Mouse (Mus musculus): ENCODE results near the gene Col25a1.

DNA sequence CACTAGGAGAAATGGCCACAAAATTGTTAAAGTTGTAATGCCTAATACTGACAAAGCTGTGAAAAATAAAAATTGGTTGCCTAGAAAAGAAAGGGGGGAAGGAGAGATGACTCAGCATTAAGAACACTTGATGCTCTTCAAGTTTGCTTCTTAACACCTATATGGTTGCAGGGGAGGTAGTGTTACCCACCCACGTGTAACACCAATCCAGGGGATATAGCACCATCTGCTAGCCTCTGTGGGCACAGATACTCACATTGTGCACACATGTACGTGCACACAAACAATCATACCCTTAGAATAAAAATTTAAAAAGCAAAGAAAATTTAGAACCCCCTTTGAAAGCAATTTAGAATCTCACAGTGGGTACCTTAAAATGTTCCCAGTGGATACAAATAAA is 377.0 kb downstream of the Col25a1 start:
- TF ChIP-seq MYOD1 (IDR thresholded peaks at IDR 0.05; ENCODE audit: control insufficient read depth in 1 of 3, insufficient read length in 2 of 3, low read depth in 2 of 3) (no peak), POLR2A (IDR thresholded peaks at IDR 0.05; ENCODE audit: insufficient read length, low read depth) (no peak)
